Mouse (Mus musculus) forebrain, embryonic 12.5 days (tissue): ENCODE results near the gene Guk1. TPM values are rescaled to one million over a fixed set of nuclear protein-coding genes. Genes with fewer than 3 reads are reported as not detected.
"Not testable (repeated sequence)": the region's sequence is repeated elsewhere in the genome, so short reads cannot be mapped to it uniquely, and the experiment has no call there.

ENCODE experiments used
- ATAC-seq: fragments of 200-750 bp; cut with Nextera tagmentation; 2 replicates; pipeline ENCODE4 v1.8.0; 2017; ENCODE audit warnings: moderate TSS enrichment; ENCODE audit not compliant: low FRiP score
- H3K27ac ChIP-seq: fragments of 300-500 bp; sonication (generic); 2 replicates; pipeline ENCODE4 v1.5.1; 2016; ENCODE audit warnings: mild to moderate bottlenecking
- H3K27me3 ChIP-seq: fragments of 300-500 bp; sonication (generic); 2 replicates; pipeline ENCODE4 v1.6.1; 2016; ENCODE audit warnings: mild to moderate bottlenecking
- H3K36me3 ChIP-seq: fragments of 300-500 bp; sonication (generic); replicated peaks from 2 replicates; pipeline ENCODE4 v1.6.1; 2016; ENCODE audit warnings: mild to moderate bottlenecking
- H3K4me1 ChIP-seq: fragments of 300-500 bp; sonication (generic); 2 replicates; pipeline ENCODE4 v1.6.1; 2016
- H3K4me2 ChIP-seq: fragments of 300-500 bp; sonication (generic); 2 replicates; pipeline ENCODE4 v1.6.1; 2016; ENCODE audit warnings: mild to moderate bottlenecking, moderate library complexity
- H3K4me3 ChIP-seq: fragments of 300-500 bp; sonication (generic); replicated peaks from 2 replicates; pipeline ENCODE4 v1.5.1; 2016; ENCODE audit warnings: mild to moderate bottlenecking
- H3K9ac ChIP-seq: fragments of 300-500 bp; sonication (generic); 2 replicates; pipeline ENCODE4 v1.6.1; 2016; ENCODE audit warnings: mild to moderate bottlenecking
- H3K9me3 ChIP-seq: fragments of 300-500 bp; sonication (generic); 2 replicates; pipeline ENCODE4 v1.6.1; 2016
- WGBS: fragments of 180-500 bp; shearing (Covaris S2); methylation state at CpG from one replicate; pipeline ENCODE4 v1.1.7; 2016; 5-methylcytosine and 5-hydroxymethylcytosine counted together
- polyA plus RNA-seq: library from polyadenylated mRNA; unstranded; fragments of >200 nt; fragmentation: Nextera tagmentation; extraction: Ambion mirVana; gene quantifications from 2 replicates; pipeline ENCODE4 v1.2.1, GENCODE M21; 2016

The Guk1 gene
- polyA plus RNA-seq, 1 experiment from 2014 or later = 95.5 TPM

DNA sequence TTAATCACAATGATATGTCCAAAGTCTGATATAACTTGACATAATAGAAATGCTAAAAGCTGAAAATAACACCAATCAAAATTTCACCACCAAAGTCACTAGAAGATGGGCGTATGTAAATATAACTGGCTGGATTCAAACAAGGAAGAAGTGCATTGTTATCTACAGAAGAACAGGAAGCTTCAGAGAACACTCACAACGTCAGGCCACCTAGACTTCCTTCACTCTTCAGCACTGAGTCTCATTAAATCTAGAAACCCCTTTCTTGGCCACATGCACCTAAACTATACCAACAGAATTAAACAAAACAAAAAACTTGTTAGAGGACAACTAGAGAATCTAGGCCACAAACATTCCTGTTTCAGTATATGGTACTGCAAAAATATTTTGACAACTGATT, 32.5 kb upstream of the Guk1 start:
- Histone ChIP-seq H3K9me3 (no peaks in the 10 kb centered on the region), H3K36me3 (peaks cover 18% of the 10 kb centered on the region; the same call in 1 of the 2 replicates)
- WGBS = 77% methylated on average over 2 of the region's 2 CpGs

DNA sequence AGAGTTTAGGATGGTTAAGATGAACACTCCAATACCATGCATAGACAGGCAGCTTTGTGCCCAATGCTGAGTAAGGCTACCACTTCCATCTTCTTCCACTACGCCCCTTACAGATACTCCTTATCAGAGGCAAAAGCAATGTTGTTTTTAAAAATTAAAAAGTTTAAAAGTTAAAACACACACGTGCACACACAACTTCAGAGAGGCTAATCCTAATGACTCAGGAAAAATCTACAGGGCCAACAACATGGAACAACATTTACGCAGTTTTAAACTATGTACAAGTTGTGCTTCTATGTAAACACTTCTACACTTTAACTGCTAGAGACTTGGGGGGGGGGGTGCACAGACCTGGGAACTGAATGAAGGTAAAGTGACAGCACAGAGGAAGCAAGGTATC, 32.0 kb upstream of the Guk1 start:
- no peaks in the 10 kb centered on the region for H3K9me3 ChIP-seq
- H3K36me3 ChIP-seq = peaks cover 22% of the 10 kb centered on the region
- ATAC-seq = no peak
- WGBS = 96% methylated on average over 3 of the region's 3 CpGs
- no peak overlapping the region for H3K27ac ChIP-seq
- H3K4me2 ChIP-seq = no peak overlapping the region
- H3K9ac ChIP-seq = no peak overlapping the region
- H3K27me3 ChIP-seq = no peaks in the 10 kb centered on the region
- peaks cover 40% of the 10 kb centered on the region for H3K4me1 ChIP-seq
- H3K4me3 ChIP-seq = no peak overlapping the region

More for the DNA sequence above, 32.5 kb upstream of the Guk1 start:
- Histone ChIP-seq H3K4me1 (peaks cover 40% of the 10 kb centered on the region), H3K4me3 (no peak overlapping the region), H3K9ac (no peak overlapping the region), H3K27me3 (no peaks in the 10 kb centered on the region), H3K27ac (no peak overlapping the region), H3K4me2 (no peak overlapping the region)
- no peak for ATAC-seq

- Histone ChIP-seq H3K9me3 (no peaks in the 10 kb centered on the region), H3K4me2 (no peak overlapping the region), H3K9ac (no peak overlapping the region), H3K36me3 (peaks cover 24% of the 10 kb centered on the region), H3K27ac (no peak overlapping the region), H3K4me3 (no peak overlapping the region), H3K4me1 (peaks cover 34% of the 10 kb centered on the region), H3K27me3 (no peaks in the 10 kb centered on the region)
- 86% methylated on average over 4 of the region's 4 CpGs for WGBS
- no peak for ATAC-seq
Observed at GRCm38 (mm10) chr11:59222306-59222705, 30.3 kb upstream of the Guk1 start.

DNA sequence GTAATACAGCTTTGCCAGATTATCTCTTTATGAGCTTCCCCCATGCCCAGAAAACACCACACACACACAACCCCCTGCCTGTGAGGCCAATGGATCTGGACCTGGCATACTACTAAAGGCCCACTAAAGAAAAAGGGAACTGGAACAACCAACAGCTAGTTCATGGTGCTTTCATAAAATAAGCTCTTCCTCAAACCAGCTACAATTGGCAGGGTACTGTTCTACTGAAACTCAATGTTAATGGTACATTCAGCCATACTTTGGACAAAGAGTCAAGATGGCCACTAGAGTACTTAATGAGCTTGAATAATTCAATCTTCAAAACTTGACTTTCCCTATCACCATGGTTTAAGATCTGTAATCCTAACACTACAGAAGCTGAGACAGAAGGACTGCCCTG, 29.6 kb upstream of the Guk1 start:
- Histone ChIP-seq H3K27me3 (no peaks in the 10 kb centered on the region), H3K9me3 (no peaks in the 10 kb centered on the region), H3K9ac (no peak overlapping the region), H3K36me3 (peaks cover 24% of the 10 kb centered on the region), H3K4me1 (peaks cover 28% of the 10 kb centered on the region), H3K27ac (no peak overlapping the region), H3K4me2 (no peak overlapping the region), H3K4me3 (no peak overlapping the region)
- ATAC-seq = no peak

- peaks cover 32% of the 10 kb centered on the region for H3K36me3 ChIP-seq
- H3K9ac ChIP-seq = no peak overlapping the region
- H3K27me3 ChIP-seq = no peaks in the 10 kb centered on the region
- H3K4me3 ChIP-seq = no peak overlapping the region
- no peak for ATAC-seq
- H3K27ac ChIP-seq = no peak overlapping the region
- H3K4me2 ChIP-seq = no peak overlapping the region
- H3K9me3 ChIP-seq = no peaks in the 10 kb centered on the region
- peaks cover 9% of the 10 kb centered on the region for H3K4me1 ChIP-seq
Observed at GRCm38 (mm10) chr11:59219064-59219463, 27.1 kb upstream of the Guk1 start.

DNA sequence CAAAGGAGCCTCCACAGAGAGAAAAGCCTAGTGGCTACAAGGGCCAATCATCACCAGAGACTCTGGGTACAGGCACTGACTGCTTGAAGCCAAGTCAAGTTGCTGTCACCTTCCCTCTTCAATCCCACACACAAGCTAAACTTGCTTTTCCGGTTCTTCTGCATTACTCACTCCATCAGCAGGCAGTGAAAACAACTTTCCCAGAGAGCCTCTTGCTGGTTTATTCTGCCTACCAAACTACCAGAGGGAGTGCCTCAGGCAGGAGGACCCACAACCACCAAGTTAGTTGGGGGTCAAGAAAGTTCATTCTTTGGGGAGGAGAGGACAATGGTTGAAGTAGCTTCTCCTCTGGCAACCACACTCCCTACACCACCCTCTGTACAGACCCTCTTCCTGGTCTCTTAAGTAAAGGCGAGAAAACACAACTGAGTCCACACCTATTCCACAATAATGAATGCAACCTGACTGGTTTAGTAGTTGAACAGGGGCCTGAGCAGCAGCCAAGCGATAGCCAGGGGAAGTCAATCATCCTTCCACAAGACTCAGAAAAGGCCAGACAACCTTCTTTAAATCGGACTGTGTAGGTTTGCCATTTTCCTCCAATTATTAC, 26.5 kb upstream of the Guk1 start:
- no peaks in the 10 kb centered on the region for H3K27me3 ChIP-seq
- no peaks in the 10 kb centered on the region for H3K9me3 ChIP-seq
- no peak overlapping the region for H3K4me2 ChIP-seq
- peaks cover 4% of the 10 kb centered on the region for H3K4me1 ChIP-seq
- H3K4me3 ChIP-seq = no peak overlapping the region
- H3K27ac ChIP-seq = no peak overlapping the region
- 96% methylated on average over 4 of the region's 4 CpGs for WGBS
- H3K36me3 ChIP-seq = peaks cover 29% of the 10 kb centered on the region
- ATAC-seq = no peak
- no peak overlapping the region for H3K9ac ChIP-seq

DNA sequence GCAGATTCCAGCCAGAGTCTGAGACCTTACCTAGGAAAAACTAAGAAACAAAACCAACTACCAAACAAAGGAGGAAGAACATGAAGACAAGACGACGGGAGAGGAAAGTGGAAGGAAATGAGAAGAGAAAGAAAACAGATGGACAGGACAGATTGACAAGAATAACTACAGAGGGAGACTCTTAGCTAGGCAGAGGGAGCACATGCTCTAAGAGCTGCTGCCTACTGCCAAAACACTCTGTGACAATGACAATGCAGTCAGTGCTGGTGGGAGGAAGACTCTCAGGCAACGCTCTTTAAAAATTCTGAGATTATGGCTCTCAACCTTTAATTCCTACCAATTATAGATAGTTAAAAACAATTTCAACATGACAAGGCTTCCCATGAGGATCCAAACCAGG, 24.9 kb upstream of the Guk1 start:
- no peaks in the 10 kb centered on the region for H3K9me3 ChIP-seq
- H3K9ac ChIP-seq = no peak overlapping the region
- no peak for ATAC-seq
- H3K27me3 ChIP-seq = no peaks in the 10 kb centered on the region
- WGBS = 86% methylated on average over 3 of the region's 3 CpGs
- H3K36me3 ChIP-seq = peaks cover 36% of the 10 kb centered on the region
- no peaks in the 10 kb centered on the region for H3K4me1 ChIP-seq
- no peak overlapping the region for H3K4me3 ChIP-seq
- H3K4me2 ChIP-seq = no peak overlapping the region
- no peak overlapping the region for H3K27ac ChIP-seq

- Histone ChIP-seq H3K27ac (no peak overlapping the region), H3K36me3 (peaks cover 46% of the 10 kb centered on the region), H3K27me3 (no peaks in the 10 kb centered on the region), H3K4me3 (no peak overlapping the region), H3K4me2 (no peak overlapping the region), H3K9ac (no peak overlapping the region), H3K9me3 (no peaks in the 10 kb centered on the region), H3K4me1 (peaks cover 16% of the 10 kb centered on the region)
- no peak for ATAC-seq
- 93% methylated on average over 12 of the region's 12 CpGs for WGBS
Observed at GRCm38 (mm10) chr11:59212892-59213494, 21.0 kb upstream of the Guk1 start.

- not testable (repeated sequence) for H3K9me3 ChIP-seq, ATAC-seq, H3K9ac ChIP-seq, H3K27me3 ChIP-seq, H3K4me2 ChIP-seq, H3K4me3 ChIP-seq, H3K27ac ChIP-seq
- Histone ChIP-seq H3K4me1 (peaks cover 20% of the 10 kb centered on the region), H3K36me3 (peaks cover 46% of the 10 kb centered on the region)
- 86% methylated on average over 12 of the region's 12 CpGs for WGBS
Observed at GRCm38 (mm10) chr11:59212320-59212719, 20.3 kb upstream of the Guk1 start.

GRCm38 (mm10) chr11:59211561-59211960, 19.5 kb upstream of the Guk1 start:
- peaks cover 20% of the 10 kb centered on the region for H3K4me1 ChIP-seq
- 92% methylated on average over 9 of the region's 9 CpGs for WGBS
- peaks cover 50% of the 10 kb centered on the region for H3K36me3 ChIP-seq
- not testable (repeated sequence) for H3K27me3 ChIP-seq, H3K4me3 ChIP-seq, H3K9me3 ChIP-seq, ATAC-seq, H3K4me2 ChIP-seq, H3K27ac ChIP-seq, H3K9ac ChIP-seq

DNA sequence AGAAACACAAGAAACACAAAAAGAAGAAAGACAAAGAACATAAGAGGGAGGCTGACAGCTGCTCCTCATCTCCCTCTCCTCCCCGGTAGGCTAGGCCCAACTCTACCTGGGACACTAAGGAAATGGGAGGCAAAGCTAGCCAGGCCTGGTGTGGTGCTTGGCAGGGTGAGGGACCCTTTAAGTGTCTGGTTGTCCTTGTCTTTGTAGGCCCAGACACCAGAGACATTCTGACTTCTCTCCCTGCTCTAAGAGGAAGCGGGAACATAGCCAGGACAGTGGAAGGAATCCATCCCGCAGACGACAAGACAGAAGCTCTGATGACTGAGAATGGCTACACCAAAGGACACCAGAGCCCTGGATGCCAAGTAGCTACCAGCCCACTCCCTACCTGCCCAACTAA, 18.0 kb upstream of the Guk1 start:
- Histone ChIP-seq H3K4me1 (peaks cover 20% of the 10 kb centered on the region), H3K4me2 (no peak overlapping the region), H3K27me3 (no peaks in the 10 kb centered on the region), H3K4me3 (no peak overlapping the region), H3K27ac (no peak overlapping the region), H3K9ac (0 out of 2 replicates have a peak overlapping the region, but pooled peaks have one; percentile 21), H3K36me3 (peaks cover 64% of the 10 kb centered on the region), H3K9me3 (no peaks in the 10 kb centered on the region)
- no peak for ATAC-seq
- 89% methylated on average over 4 of the region's 4 CpGs for WGBS

- H3K36me3 ChIP-seq = peaks cover 63% of the 10 kb centered on the region
- H3K4me3 ChIP-seq = peak overlapping the region; percentile 88
- H3K9ac ChIP-seq = no peak overlapping the region; the same call in 1 of the 2 replicates
Observed at GRCm38 (mm10) chr11:59209580-59209979, 17.6 kb upstream of the Guk1 start.

DNA sequence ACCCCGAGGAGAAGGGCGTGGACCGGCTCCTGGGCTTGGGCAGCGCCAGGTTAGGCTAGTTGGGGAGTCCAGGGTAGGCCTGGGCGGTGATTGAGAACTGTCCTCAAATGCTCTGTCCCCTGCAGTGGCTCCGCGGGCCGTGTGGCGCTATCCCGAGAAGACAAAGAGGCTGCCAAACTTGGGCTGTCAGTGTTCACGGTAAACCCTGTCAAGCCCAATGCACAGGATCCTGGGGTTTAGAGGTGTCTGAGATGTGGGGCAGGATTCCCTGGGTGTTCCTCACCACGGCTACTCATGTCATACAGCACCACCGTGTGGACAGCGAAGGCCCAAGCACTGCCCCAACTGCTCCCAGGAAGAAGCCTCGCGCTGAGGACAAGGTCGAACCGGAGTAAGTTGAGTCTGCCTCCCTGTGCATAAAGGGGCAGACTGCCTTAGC, 17.0 kb upstream of the Guk1 start:
- WGBS = 12% methylated on average over 18 of the region's 18 CpGs
- ATAC-seq = peak; percentile 40
- Histone ChIP-seq H3K27ac (peak overlapping the region; percentile 90), H3K36me3 (peaks cover 62% of the 10 kb centered on the region), H3K9me3 (no peaks in the 10 kb centered on the region), H3K9ac (peak overlapping the region; percentile 90), H3K4me3 (peak overlapping the region; percentile 88), H3K27me3 (no peaks in the 10 kb centered on the region), H3K4me1 (peaks cover 20% of the 10 kb centered on the region), H3K4me2 (peak overlapping the region; percentile 86)

More at GRCm38 (mm10) chr11:59209580-59209979, 17.6 kb upstream of the Guk1 start:
- peaks cover 20% of the 10 kb centered on the region for H3K4me1 ChIP-seq
- no peak for ATAC-seq
- H3K4me2 ChIP-seq = peak overlapping the region; percentile 86
- no peaks in the 10 kb centered on the region for H3K9me3 ChIP-seq
- H3K27me3 ChIP-seq = no peaks in the 10 kb centered on the region
- 62% methylated on average over 5 of the region's 5 CpGs for WGBS
- no peak overlapping the region for H3K27ac ChIP-seq
